Mouse (Mus musculus): ENCODE data around the gene Vmn2r63.
A peak's percentile ranks its signal among the peaks of the same experiment; 100 is the strongest.
"Not testable (repeated sequence)": the region's sequence is repeated elsewhere in the genome, so short reads cannot be mapped to it uniquely, and the experiment has no call there.

Gene Vmn2r63

GRCm38 (mm10) chr7:42933722-42934121, at the start of gene Vmn2r63:
Vmn2r63 (minus strand) TSS chr7:42933822.
- DNase-seq (ENCODE audit: low read depth, low spot score) = not testable (repeated sequence)

- no peak for DNase-seq (ENCODE audit: low read depth, low spot score)
Measured at GRCm38 (mm10) chr7:42980739-42981138, 47.1 kb upstream of the Vmn2r63 start.

GRCm38 (mm10) chr7:42980098-42980497, 46.5 kb upstream of the Vmn2r63 start:
- DNase-seq (ENCODE audit: low read depth, low spot score) = no peak

- peak; percentile 70 for DNase-seq (ENCODE audit: low read depth, low spot score)
Measured at GRCm38 (mm10) chr7:42965246-42965645, 31.6 kb upstream of the Vmn2r63 start.

GRCm38 (mm10) chr7:42898067-42898466, 35.6 kb downstream of the Vmn2r63 start:
- DNase-seq (ENCODE audit: low read depth, low spot score) = not testable (repeated sequence)

GRCm38 (mm10) chr7:42878090-42878489, 55.5 kb downstream of the Vmn2r63 start:
- peak; percentile 82 for DNase-seq (ENCODE audit: low read depth, low spot score)

- peak; percentile 85 for DNase-seq (ENCODE audit: low read depth, low spot score)
Measured at GRCm38 (mm10) chr7:42866801-42867458, 66.7 kb downstream of the Vmn2r63 start, which contains the start of gene Gm2381. Gm2381 (minus strand) TSS chr7:42867234.

Measured in ES-CJ7 (cell line).